Mouse (Mus musculus) intestine, embryonic 16.5 days (tissue): ENCODE data around the gene Rnd2. TPM values are rescaled to one million over a fixed set of nuclear protein-coding genes. Genes with fewer than 3 reads are reported as not detected.

ENCODE experiments used
- ATAC-seq: fragments of 200-750 bp; cut with Nextera tagmentation; 2 replicates; pipeline ENCODE4 v1.8.0; 2017; ENCODE audit warnings: moderate TSS enrichment, moderate library complexity
- H3K27ac ChIP-seq: fragments of 300-500 bp; sonication (generic); 2 replicates; pipeline ENCODE4 v1.5.1; 2014; ENCODE audit warnings: mild to moderate bottlenecking, low read length
- H3K27me3 ChIP-seq: fragments of 300-500 bp; sonication (generic); replicated peaks from 2 replicates; pipeline ENCODE4 v1.6.1; 2014; ENCODE audit warnings: low read length, control low read depth, mixed read lengths; ENCODE audit not compliant: control insufficient read depth, insufficient read depth
- H3K36me3 ChIP-seq: fragments of 300-500 bp; sonication (generic); 2 replicates; pipeline ENCODE4 v1.6.1; 2014; ENCODE audit warnings: low read length, control low read depth; ENCODE audit not compliant: control insufficient read depth, insufficient read depth
- H3K4me1 ChIP-seq: fragments of 300-500 bp; sonication (generic); 2 replicates; pipeline ENCODE4 v1.6.1; 2014; ENCODE audit warnings: low read length, control low read depth, mixed read lengths; ENCODE audit not compliant: control insufficient read depth, insufficient read depth
- H3K4me2 ChIP-seq: fragments of 300-500 bp; sonication (generic); 2 replicates; pipeline ENCODE4 v1.6.1; 2014; ENCODE audit warnings: low read depth, low read length, control low read depth
- H3K4me3 ChIP-seq: fragments of 300-500 bp; sonication (generic); 2 replicates; pipeline ENCODE4 v1.5.1; 2014; ENCODE audit warnings: mild to moderate bottlenecking, low read length
- H3K9ac ChIP-seq: fragments of 300-500 bp; sonication (generic); 2 replicates; pipeline ENCODE4 v1.6.1; 2014; ENCODE audit warnings: low read depth, low read length
- H3K9me3 ChIP-seq: fragments of 300-500 bp; sonication (generic); 2 replicates; pipeline ENCODE4 v1.6.1; 2016; ENCODE audit warnings: low read length, control low read depth; ENCODE audit not compliant: control insufficient read depth
- WGBS: fragments of 180-500 bp; shearing (Covaris S2); extraction: QIAGEN DNeasy Blood & Tissue Kit; methylation state at CpG from one replicate; pipeline ENCODE4 v1.1.7; 2014; 5-methylcytosine and 5-hydroxymethylcytosine counted together
- microRNA-seq: library from miRNA; unstranded; fragments of <30 nt; microRNA quantifications from one replicate; pipeline ENCODE4, GENCODE M21; 2016
- polyA plus RNA-seq: library from polyadenylated mRNA; unstranded; fragments of >200 nt; fragmentation: Nextera tagmentation; extraction: Ambion mirVana; gene quantifications from 2 replicates; pipeline ENCODE4 v1.2.1, GENCODE M21; 2015

Gene Rnd2
- polyA plus RNA-seq, 1 experiment from 2014 or later = 21.0 TPM

DNA sequence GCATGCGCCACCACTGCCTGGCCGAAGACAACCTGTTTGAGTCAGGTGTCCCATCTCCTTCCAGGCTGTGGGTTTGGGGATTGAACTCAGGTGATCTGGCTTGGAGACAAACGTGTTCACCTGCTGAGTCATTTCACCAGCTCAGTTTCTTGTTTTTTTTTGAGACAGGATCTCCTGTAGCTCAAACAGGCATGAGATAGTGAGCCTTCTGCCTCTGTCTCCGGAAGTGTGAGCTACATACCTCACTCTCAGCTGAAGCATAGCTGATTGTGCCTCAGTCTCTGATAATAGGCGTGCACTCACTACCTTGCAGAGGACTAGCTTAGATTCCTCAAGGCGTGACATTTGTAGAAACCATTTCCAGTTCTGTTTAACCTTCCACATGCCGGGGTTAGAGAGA lies 20.0 kb downstream of the Rnd2 start:
- no peak for ATAC-seq
- WGBS = 69% methylated on average over 7 of the region's 7 CpGs
- H3K27ac ChIP-seq = no peak overlapping the region
- no peak overlapping the region for H3K4me2 ChIP-seq
- peaks cover 14% of the 10 kb centered on the region for H3K4me1 ChIP-seq
- no peaks in the 10 kb centered on the region for H3K9me3 ChIP-seq
- H3K9ac ChIP-seq = no peak overlapping the region
- H3K27me3 ChIP-seq = no peaks in the 10 kb centered on the region
- H3K36me3 ChIP-seq = 0 out of 2 replicates have a peak, but pooled peaks cover 6% of the 10 kb centered on the region
- H3K4me3 ChIP-seq = no peak overlapping the region

DNA sequence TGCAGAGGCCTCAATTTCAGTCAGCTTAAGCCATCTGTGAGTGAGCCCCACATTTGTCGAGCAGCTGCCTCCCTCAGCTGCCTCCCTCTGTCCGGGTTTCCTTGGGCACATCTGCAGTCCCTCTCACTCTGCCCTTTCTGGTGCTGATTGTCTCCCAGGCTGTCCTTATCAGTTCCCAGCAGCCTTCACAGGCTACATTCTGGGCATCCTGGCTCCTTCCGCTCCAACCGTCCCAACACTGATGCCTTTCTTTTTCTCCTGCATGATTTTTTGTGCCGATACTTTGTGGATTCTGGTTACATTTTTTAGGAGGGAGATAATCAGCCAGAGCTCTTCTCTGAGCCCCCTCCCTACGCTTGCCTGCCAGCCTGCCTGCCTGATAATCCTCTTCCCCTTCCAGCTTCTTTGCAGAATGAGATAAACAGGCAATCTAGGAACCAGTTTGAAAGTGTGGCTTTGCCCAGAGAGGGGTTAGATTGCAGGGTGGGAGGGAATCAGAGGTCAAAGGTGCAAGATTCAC lies 20.8 kb downstream of the Rnd2 start:
- Histone ChIP-seq H3K36me3 (0 out of 2 replicates have a peak, but pooled peaks cover 6% of the 10 kb centered on the region), H3K9me3 (no peaks in the 10 kb centered on the region), H3K4me1 (peaks cover 13% of the 10 kb centered on the region), H3K27ac (no peak overlapping the region), H3K4me3 (no peak overlapping the region), H3K9ac (no peak overlapping the region), H3K4me2 (no peak overlapping the region), H3K27me3 (no peaks in the 10 kb centered on the region)
- ATAC-seq = no peak
- WGBS = 37% methylated on average over 6 of the region's 6 CpGs

DNA sequence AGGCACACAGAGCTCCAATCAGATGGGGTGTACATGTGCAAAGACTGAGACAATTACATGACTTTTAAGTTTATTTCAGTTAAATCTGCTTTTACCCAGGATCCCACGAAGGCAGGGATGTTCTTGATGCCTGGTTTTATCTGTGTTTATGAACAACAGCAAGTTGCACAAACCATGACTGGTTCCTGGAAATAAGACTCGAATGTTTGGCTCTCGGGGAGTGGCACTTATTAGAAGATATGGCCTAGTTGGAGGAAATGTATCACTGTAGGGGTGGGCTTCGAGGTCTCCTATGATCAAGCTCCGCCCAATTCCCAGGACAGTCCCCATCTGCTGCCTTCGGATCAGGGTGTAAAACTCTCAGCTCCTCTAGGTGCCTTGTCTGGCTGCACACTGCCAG lies 21.3 kb downstream of the Rnd2 start:
- Histone ChIP-seq H3K9me3 (no peaks in the 10 kb centered on the region), H3K36me3 (0 out of 2 replicates have a peak, but pooled peaks cover 6% of the 10 kb centered on the region), H3K4me1 (peaks cover 10% of the 10 kb centered on the region), H3K27ac (no peak overlapping the region), H3K9ac (no peak overlapping the region), H3K4me2 (no peak overlapping the region), H3K27me3 (no peaks in the 10 kb centered on the region), H3K4me3 (no peak overlapping the region)
- no peak for ATAC-seq
- WGBS = 50% methylated on average over 6 of the region's 6 CpGs

DNA sequence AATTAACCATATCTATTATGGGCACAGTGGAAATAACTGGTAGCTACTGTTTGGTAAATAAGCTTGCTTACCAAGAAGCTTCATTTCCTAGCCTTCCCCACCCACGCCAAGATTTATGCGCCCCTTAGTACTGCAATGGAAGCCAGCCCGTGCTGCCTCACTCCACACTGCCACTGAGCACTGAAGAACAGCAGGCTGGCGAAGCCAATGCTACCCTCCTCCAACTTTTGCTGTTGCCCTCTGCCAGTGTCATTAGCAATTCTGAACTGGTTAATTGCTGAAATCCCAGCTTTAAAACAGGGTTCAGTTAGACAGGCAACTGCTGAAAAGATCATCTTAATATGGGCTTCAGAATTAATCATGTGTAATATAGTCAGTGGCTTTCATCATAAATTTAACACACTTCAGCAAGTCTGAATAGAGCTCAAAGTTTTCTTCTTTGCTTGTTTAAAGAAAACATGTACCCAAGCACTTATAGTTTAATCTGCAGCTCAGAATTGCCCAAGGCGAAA lies 41.5 kb downstream of the Rnd2 start:
- Histone ChIP-seq H3K4me2 (no peak overlapping the region), H3K36me3 (0 out of 2 replicates have a peak, but pooled peaks cover 2% of the 10 kb centered on the region), H3K4me1 (no peaks in the 10 kb centered on the region), H3K9me3 (no peaks in the 10 kb centered on the region), H3K27ac (no peak overlapping the region), H3K9ac (no peak overlapping the region), H3K4me3 (no peak overlapping the region), H3K27me3 (no peaks in the 10 kb centered on the region)
- 90% methylated on average over 5 of the region's 5 CpGs for WGBS
- ATAC-seq = no peak

DNA sequence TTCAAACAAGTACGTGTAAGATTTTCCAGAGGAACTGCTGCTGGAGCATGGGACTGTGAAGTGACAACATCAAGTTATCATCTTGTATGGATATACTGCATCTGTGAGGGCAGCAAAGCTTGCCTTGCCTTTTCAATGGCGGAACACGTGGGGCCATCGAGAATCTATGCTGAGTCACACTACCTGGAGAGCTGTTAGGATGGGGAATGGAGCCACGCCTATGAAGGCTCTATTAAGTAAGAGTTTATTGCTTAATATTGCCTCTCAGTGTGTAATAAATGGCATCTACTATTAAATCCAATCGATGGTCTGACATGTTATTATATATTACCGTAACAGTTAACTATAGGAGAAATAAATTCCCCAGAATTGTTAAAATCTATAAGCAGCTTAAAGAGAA lies 42.3 kb downstream of the Rnd2 start:
- WGBS = 77% methylated on average over 7 of the region's 7 CpGs
- no peaks in the 10 kb centered on the region for H3K4me1 ChIP-seq
- no peak overlapping the region for H3K4me2 ChIP-seq
- no peak overlapping the region for H3K27ac ChIP-seq
- H3K36me3 ChIP-seq = peaks cover 1% of the 10 kb centered on the region; the same call in 1 of the 2 replicates
- H3K9ac ChIP-seq = no peak overlapping the region
- H3K27me3 ChIP-seq = no peaks in the 10 kb centered on the region
- H3K4me3 ChIP-seq = no peak overlapping the region
- ATAC-seq = peak; percentile 70
- H3K9me3 ChIP-seq = no peaks in the 10 kb centered on the region

DNA sequence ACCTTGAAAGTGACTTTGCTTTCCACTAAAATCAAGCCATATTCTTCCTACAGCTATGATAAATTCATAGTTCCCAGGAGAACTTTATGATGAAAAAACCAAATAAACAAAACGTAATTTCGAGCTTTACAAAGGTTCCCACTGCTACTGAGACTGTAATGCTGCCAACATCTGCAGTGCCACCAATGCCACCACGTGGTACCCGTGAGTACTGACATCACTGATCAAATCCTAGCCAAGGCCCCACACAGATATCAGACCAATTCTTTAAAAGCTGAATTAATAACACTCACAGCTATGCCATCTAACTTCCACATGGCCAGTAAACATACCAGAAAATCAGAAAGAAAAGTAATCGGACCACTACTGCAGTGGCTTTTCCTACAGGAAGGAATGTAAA lies 54.1 kb downstream of the Rnd2 start:
- H3K9ac ChIP-seq = no peak overlapping the region
- H3K9me3 ChIP-seq = no peaks in the 10 kb centered on the region
- 75% methylated on average over 5 of the region's 5 CpGs for WGBS
- no peaks in the 10 kb centered on the region for H3K27me3 ChIP-seq
- peaks cover 6% of the 10 kb centered on the region for H3K36me3 ChIP-seq
- no peak overlapping the region for H3K4me3 ChIP-seq
- no peak overlapping the region for H3K27ac ChIP-seq
- no peak for ATAC-seq
- H3K4me2 ChIP-seq = no peak overlapping the region
- 0 out of 2 replicates have a peak, but pooled peaks cover 2% of the 10 kb centered on the region for H3K4me1 ChIP-seq

DNA sequence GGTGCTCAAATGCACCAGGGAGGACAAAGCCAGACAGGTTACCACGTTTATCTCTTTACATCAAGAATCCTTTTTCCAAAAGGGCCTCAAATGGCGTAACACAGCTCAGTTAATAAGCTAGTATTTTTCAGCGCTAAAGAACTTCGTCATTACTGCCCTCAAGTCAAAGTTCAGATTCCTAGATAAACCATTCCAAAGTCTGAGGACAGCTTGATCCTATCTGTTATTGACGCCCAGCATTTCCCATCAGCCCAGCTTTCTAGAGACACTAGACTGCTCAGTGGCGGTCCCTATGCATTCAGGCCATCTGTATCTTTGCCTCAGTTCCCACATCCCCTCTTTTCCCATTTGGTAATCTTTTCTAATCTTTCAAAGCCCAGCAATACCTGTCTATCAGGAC lies 54.6 kb downstream of the Rnd2 start:
- Histone ChIP-seq H3K4me2 (no peak overlapping the region), H3K9ac (no peak overlapping the region), H3K36me3 (peaks cover 3% of the 10 kb centered on the region; the same call in 1 of the 2 replicates), H3K27me3 (no peaks in the 10 kb centered on the region), H3K9me3 (no peaks in the 10 kb centered on the region), H3K4me3 (no peak overlapping the region), H3K27ac (no peak overlapping the region), H3K4me1 (0 out of 2 replicates have a peak, but pooled peaks cover 2% of the 10 kb centered on the region)
- WGBS = 72% methylated on average over 6 of the region's 6 CpGs
- peak; percentile 66 for ATAC-seq

Small RNAs within 50 kb of the gene (microRNA-seq; reads per million reads assigned to microRNA genes)
- gene Mir6929 = not detected

Other genes starting within 250 kb of the Rnd2 start
- 16.2 and 18.8 TPM in 2 replicates for gene Ezh1, start 238.5 kb upstream of the Rnd2 start, polyA plus RNA-seq
- gene Ramp2, start 219.0 kb upstream of the Rnd2 start, polyA plus RNA-seq = 87.8 and 95.1 TPM in 2 replicates
- gene Vps25, start 211.3 kb upstream of the Rnd2 start, polyA plus RNA-seq = 152 and 155 TPM in 2 replicates
- 10.2 and 10.8 TPM in 2 replicates for gene Wnk4, start 204.4 kb upstream of the Rnd2 start, polyA plus RNA-seq
- 0.84 and 1.0 TPM in 2 replicates for gene Cntd1, start 186.0 kb upstream of the Rnd2 start, polyA plus RNA-seq
- 258 and 278 TPM in 2 replicates for gene Coa3, start 185.9 kb upstream of the Rnd2 start, polyA plus RNA-seq
- gene Becn1, start 162.7 kb upstream of the Rnd2 start, polyA plus RNA-seq = 136 and 145 TPM in 2 replicates
- gene Psme3, start 148.8 kb upstream of the Rnd2 start, polyA plus RNA-seq = 119 and 125 TPM in 2 replicates
- gene Aoc2, start 139.9 kb upstream of the Rnd2 start, polyA plus RNA-seq = 0.86 and 0.88 TPM in 2 replicates
- 2.4 and 2.7 TPM in 2 replicates for gene Aoc3, start 134.4 kb upstream of the Rnd2 start, polyA plus RNA-seq
- gene G6pc, start 97.4 kb upstream of the Rnd2 start, polyA plus RNA-seq = 1.2 and 1.9 TPM in 2 replicates
- 53.6 and 64.0 TPM in 2 replicates for gene Aarsd1, start 47.4 kb upstream of the Rnd2 start, polyA plus RNA-seq
- gene Gm27029, start 40.2 kb upstream of the Rnd2 start, polyA plus RNA-seq = 7.2 and 10.1 TPM in 2 replicates
- 16.6 and 19.1 TPM in 2 replicates for gene Rundc1, start 39.9 kb upstream of the Rnd2 start, polyA plus RNA-seq
- gene Ptges3l, start 39.7 kb upstream of the Rnd2 start, polyA plus RNA-seq = 11.1 and 12.4 TPM in 2 replicates
- gene Rpl27, start 22.7 kb upstream of the Rnd2 start, polyA plus RNA-seq = 251 and 288 TPM in 2 replicates
- 29.7 and 31.1 TPM in 2 replicates for gene Ifi35, start 16.6 kb upstream of the Rnd2 start, polyA plus RNA-seq
- 69.9 and 88.2 TPM in 2 replicates for gene Vat1, start 1.2 kb downstream of the Rnd2 start, polyA plus RNA-seq
- 6.0 and 6.8 TPM in 2 replicates for gene Brca1, start 87.0 kb downstream of the Rnd2 start, polyA plus RNA-seq
- gene Nbr1, start 87.2 kb downstream of the Rnd2 start, polyA plus RNA-seq = 56.2 and 65.5 TPM in 2 replicates
- 38.6 and 49.4 TPM in 2 replicates for gene Tmem106a, start 117.2 kb downstream of the Rnd2 start, polyA plus RNA-seq
- gene Gm11634, start 134.3 kb downstream of the Rnd2 start, polyA plus RNA-seq = not detected in 2 replicates
- gene Rdm1, start 162.2 kb downstream of the Rnd2 start, polyA plus RNA-seq = 36.3 and 41.7 TPM in 2 replicates
- 6.6 and 6.9 TPM in 2 replicates for gene Arl4d, start 200.5 kb downstream of the Rnd2 start, polyA plus RNA-seq